Mouse (Mus musculus) ES-E14 (cell line): ENCODE results near the gene Pou2f1.

Experiments used
- CHD2 ChIP-seq: IDR thresholded peaks from 2 replicates; pipeline ENCODE4 v1.6.1; 2014; ENCODE audit warnings: mild to moderate bottlenecking, low read depth, low read length, inconsistent platforms
- MAFK ChIP-seq: IDR thresholded peaks from 2 replicates; pipeline ENCODE4 v1.6.1; 2014; ENCODE audit warnings: mild to moderate bottlenecking, low read depth, low read length, inconsistent platforms; ENCODE audit not compliant: insufficient read depth
- ZC3H11A ChIP-seq: IDR thresholded peaks from 2 replicates; pipeline ENCODE4 v1.6.1; 2012; ENCODE audit warnings: low read depth, mild to moderate bottlenecking, inconsistent platforms, low read length, borderline replicate concordance
- ZNF384 ChIP-seq: IDR thresholded peaks from 2 replicates; pipeline ENCODE4 v1.6.1; 2012; ENCODE audit warnings: low read depth, low read length, inconsistent platforms

- TF ChIP-seq ZC3H11A (no peak), ZNF384 (no peak), CHD2 (no peak), MAFK (no peak)
These were observed 93.0 kb downstream of the Pou2f1 start for GRCm38 (mm10) chr1:165909471-165909870.
